Mouse (Mus musculus) sigmoid colon, adult 10 weeks (tissue): ENCODE data around the gene Psme2. TPM values are rescaled to one million over a fixed set of nuclear protein-coding genes. Genes with fewer than 3 reads are reported as not detected.

Experiments
- polyA plus RNA-seq: library from polyadenylated mRNA; stranded (reverse); fragments of 350-450 nt; fragmentation: Illumina TruSeq; extraction: RNeasy Lipid Tissue Mini Kit (QIAGEN cat#74804); gene quantifications from one replicate; pipeline ENCODE4 v1.2.3, GENCODE M21; 2014; ENCODE audit warnings: low read depth, low replicate concordance

Psme2 gene
- 171 TPM for polyA plus RNA-seq

DNA sequence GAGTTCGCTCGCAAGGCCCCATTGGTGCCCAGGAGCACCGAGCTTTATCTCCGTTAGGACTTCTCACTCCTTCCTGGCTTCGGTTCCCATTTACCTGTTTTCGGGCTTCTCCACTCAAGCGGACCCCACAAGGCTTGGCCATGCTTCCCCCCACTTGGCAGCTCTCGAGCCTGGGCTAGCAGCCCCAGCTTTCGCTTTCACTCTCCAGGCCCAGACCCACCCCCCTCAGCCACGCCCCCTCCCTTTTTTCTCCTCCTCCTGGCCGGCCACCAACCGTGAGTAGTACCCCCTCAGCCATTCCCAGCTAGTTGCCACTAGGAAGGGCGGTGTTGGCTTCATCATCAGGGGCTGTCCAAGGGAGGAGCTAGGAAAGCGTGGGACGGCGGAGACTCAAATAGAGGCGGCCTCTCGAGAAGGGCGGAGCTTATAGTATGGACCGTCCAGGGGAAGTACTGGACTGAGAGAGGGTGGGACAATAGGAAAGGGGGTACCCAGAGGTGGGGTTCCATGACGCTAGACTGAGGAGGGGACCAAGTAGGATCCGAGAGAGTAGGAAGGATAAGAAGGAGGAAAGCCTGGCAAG is at the start of gene Psme2:
Gene Psme2, minus strand, starts transcription at position 366 of the 583 bp plus-strand sequence.

GRCm38 (mm10) chr14:55637795-55638194 is 46.9 kb upstream of the Psme2 start, which contains the start of gene Gm49378:
Gene Gm49378 (minus strand): TSS chr14:55637895.

DNA sequence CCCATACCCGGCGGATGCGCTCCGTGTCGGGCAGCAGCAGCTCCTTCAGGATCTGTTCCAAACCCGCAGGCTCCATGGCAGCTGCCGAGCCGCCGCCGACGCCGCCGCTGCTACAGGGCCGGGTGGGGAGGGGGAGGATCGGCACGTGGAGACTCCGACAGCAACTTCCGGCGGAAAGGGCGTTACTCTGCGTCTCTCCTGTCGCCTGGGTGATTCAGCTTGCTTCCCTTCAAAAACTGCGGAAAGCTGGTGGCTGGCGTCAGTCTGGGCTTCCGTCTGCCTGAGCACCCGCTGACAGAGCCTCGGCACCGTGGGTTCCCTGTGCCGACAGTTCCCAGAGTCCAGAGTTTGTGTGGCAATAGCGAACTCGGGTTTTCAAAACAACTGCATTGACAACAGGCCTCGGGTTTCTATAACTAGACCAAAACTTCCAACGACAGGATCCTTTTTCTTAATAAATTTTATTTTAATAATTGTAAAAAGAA is 44.7 kb upstream of the Psme2 start, which contains the start of gene Ipo4:
Gene Ipo4, minus strand, starts transcription at position 435 of the 485 bp plus-strand sequence.

DNA sequence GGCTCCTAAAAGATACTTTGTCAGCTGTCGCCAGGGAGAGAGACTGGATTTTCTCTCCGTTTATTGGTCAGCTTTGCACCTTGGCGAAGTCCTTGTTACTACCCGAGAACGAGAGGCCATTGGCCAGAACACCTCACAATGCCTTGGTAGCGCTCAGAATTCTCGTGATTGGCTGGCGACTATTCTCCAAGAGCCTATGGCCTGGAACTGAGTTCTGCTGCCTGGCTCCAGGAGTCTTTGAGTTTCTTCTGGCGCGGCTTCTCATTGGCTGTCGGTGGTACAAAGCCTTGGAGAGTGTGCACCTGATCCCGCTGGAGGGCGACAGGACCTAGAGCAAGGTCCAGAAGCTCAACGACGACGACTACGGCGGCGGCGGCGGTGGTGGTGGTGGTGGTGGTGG is 26.9 kb upstream of the Psme2 start, which contains the start of gene Rec8:
Gene Rec8, plus strand, starts transcription at position 216 of the 400 bp plus-strand sequence.

GRCm38 (mm10) chr14:55603271-55603632 is 12.3 kb upstream of the Psme2 start, which contains the start of gene Irf9:
Gene Irf9 (plus strand): TSS chr14:55603571.

GRCm38 (mm10) chr14:55591331-55591891 is 498 bp upstream of the Psme2 start, which contains the start of gene Rnf31:
Gene Rnf31 (plus strand): TSS chr14:55591708.

GRCm38 (mm10) chr14:55584702-55585565 is 6.0 kb downstream of the Psme2 start, which contains the start of gene Emc9:
Gene Emc9 (minus strand): TSS chr14:55585302.

DNA sequence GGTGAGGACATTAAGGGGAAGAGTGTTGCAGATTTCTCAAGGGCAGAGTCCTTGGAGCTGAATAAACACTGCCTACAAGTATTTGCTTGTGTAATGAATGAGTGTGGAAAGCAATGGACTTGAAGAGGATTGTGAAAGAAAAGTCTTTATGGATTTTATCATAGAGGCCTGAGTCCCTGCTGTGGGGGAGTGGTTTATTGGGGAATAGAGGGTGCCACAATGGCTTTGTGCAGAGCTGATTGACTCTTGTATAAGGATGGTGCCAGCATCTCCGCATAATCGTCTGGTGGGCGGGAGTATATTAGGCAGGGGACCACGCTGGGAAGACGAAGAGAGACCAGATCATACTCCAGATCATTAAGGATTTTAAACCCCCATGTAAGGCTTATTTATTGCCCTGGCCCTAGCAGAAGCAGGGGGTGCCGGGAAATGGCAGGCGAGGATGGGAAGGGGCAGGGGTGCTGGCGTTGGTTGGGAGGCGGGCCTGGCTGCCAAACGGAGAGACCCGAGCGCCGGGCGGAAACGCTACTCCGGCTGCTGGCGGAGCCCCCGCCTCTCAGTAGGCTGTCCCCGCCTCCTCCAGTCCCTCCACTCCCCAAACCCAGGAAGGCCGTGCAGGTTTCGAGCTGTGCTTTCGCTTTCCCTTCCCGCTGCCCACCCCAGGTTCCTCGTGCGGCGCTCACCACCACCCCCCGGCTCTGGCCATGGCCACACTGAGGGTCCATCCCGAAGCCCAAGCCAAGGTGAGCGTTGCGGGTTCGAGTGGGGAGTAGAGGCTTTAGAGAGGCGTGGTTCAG is 12.8 kb downstream of the Psme2 start, which contains the start of gene Psme1:
Gene Psme1, plus strand, starts transcription at position 253 of the 797 bp plus-strand sequence.

GRCm38 (mm10) chr14:55575302-55575701 is 15.6 kb downstream of the Psme2 start, which contains the start of gene Fitm1:
Gene Fitm1 (plus strand): TSS chr14:55575617.

GRCm38 (mm10) chr14:55560202-55561073 is 30.5 kb downstream of the Psme2 start, which contains the start of gene A730061H03Rik:
Gene A730061H03Rik (minus strand): TSS chr14:55560406.

GRCm38 (mm10) chr14:55559799-55560201 is 31.1 kb downstream of the Psme2 start, which contains the start of gene Dcaf11:
Gene Dcaf11 (plus strand): TSS chr14:55560006.

GRCm38 (mm10) chr14:55540067-55540786 is 50.7 kb downstream of the Psme2 start, which contains the start of gene Pck2:
Gene Pck2 (plus strand): TSS chr14:55540266.

Other genes with a start within 250 kb of the Psme2 start
- gene Dhrs4, start 112.4 kb downstream of the Psme2 start, polyA plus RNA-seq = 32.3 TPM
- gene Carmil3, start 100.5 kb downstream of the Psme2 start, polyA plus RNA-seq = not detected
- gene Cpne6, start 80.7 kb downstream of the Psme2 start, polyA plus RNA-seq = not detected
- gene Nrl, start 66.1 kb downstream of the Psme2 start, polyA plus RNA-seq = not detected
- gene Pck2, start 50.8 kb downstream of the Psme2 start, polyA plus RNA-seq = 5.2 TPM
- gene Dcaf11, start 31.1 kb downstream of the Psme2 start, polyA plus RNA-seq = 21.3 TPM
- gene A730061H03Rik, start 30.7 kb downstream of the Psme2 start, polyA plus RNA-seq = not detected
- not detected for gene Fitm1, start 15.5 kb downstream of the Psme2 start, polyA plus RNA-seq
- 139 TPM for gene Psme1, start 13.0 kb downstream of the Psme2 start, polyA plus RNA-seq
- 7.3 TPM for gene Emc9, start 5.8 kb downstream of the Psme2 start, polyA plus RNA-seq
- gene Rnf31, start 595 bp upstream of the Psme2 start, polyA plus RNA-seq = 10.6 TPM
- 51.9 TPM for gene Irf9, start 12.5 kb upstream of the Psme2 start, polyA plus RNA-seq
- not detected for gene Rec8, start 26.9 kb upstream of the Psme2 start, polyA plus RNA-seq
- gene Ipo4, start 44.8 kb upstream of the Psme2 start, polyA plus RNA-seq = 2.9 TPM
- 0.63 TPM for gene Gm49378, start 46.8 kb upstream of the Psme2 start, polyA plus RNA-seq
- 52.5 TPM for gene Tm9sf1, start 52.7 kb upstream of the Psme2 start, polyA plus RNA-seq
- 0.50 TPM for gene Tssk4, start 59.1 kb upstream of the Psme2 start, polyA plus RNA-seq
- 43.5 TPM for gene Mdp1, start 69.4 kb upstream of the Psme2 start, polyA plus RNA-seq
- gene Gmpr2, start 80.8 kb upstream of the Psme2 start, polyA plus RNA-seq = 26.0 TPM
- gene Nedd8, start 81.0 kb upstream of the Psme2 start, polyA plus RNA-seq = 50.1 TPM
- gene Tinf2, start 90.7 kb upstream of the Psme2 start, polyA plus RNA-seq = 13.6 TPM
- gene Tgm1, start 122.8 kb upstream of the Psme2 start, polyA plus RNA-seq = not detected
- gene Rabggta, start 131.2 kb upstream of the Psme2 start, polyA plus RNA-seq = 0.73 TPM
- gene Dhrs1, start 154.6 kb upstream of the Psme2 start, polyA plus RNA-seq = 15.3 TPM
- gene Nop9, start 154.6 kb upstream of the Psme2 start, polyA plus RNA-seq = 3.3 TPM
- gene Cideb, start 167.3 kb upstream of the Psme2 start, polyA plus RNA-seq = 5.6 TPM
- not detected for gene Ltb4r2, start 170.3 kb upstream of the Psme2 start, polyA plus RNA-seq
- gene Ltb4r1, start 174.8 kb upstream of the Psme2 start, polyA plus RNA-seq = not detected
- 0.19 TPM for gene Adcy4, start 193.0 kb upstream of the Psme2 start, polyA plus RNA-seq
- gene Ripk3, start 197.8 kb upstream of the Psme2 start, polyA plus RNA-seq = 4.4 TPM
- gene Nfatc4, start 232.0 kb upstream of the Psme2 start, polyA plus RNA-seq = 2.6 TPM